Mouse (Mus musculus): ENCODE data around the gene Atp6v1b1.
A peak's percentile ranks its signal among the peaks of the same experiment; 100 is the strongest.

Atp6v1b1 gene

DNA sequence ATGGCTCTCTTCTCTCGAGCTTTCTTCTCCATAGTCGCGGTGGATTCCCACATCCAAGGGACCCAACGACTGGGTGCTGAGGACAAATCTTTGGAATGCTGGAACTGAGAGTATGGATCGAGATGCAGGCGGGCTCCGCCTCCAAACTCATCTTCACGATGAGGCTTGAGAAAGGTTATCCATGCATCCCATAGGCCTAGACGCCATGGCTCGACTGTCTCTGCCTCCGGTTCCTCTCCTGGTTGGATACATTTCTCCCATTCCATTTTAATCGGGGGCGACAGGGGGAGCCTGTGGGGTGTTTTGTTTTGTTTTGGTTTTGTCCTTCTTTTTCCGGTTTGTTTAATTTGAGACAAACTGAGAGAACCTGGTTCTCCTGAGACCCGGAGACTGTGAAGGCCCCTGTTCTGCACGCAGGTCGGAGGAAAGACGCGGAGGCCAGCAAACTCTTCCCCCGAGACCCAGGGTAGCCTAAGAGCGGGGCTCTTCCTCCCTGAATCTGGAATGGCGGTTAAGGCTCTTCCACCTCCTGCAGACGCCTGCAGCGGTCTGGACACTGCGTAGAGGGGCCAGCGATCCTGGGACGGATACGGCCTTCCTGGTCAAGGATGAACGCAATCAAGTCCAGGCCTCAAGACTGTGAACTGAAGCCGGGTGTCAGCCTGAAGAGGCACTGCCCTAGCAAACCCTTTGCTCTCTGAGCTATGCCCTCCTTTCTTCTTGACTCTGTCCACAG is 27.2 kb upstream of the Atp6v1b1 start:
- DNase-seq (ENCODE audit: low read depth, low spot score): no peak

DNA sequence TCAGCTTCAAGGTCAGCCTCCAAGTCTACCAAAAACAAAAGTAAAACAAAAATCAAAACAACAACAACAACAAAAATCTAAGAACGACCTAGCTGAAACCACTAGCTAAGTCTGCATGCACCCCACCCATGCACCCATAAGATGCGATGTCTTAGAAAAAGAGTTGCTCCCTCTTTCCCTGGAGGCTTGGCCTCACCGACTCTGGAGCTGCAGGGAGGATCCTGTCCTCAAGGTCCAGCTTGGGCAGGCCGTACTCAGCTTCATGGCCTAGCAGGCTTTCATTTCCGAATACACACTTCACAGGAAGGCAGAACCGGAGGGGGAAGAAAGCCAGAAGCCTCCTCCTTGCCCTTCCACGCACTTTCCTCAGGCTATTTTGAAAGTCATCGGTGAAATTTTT is 25.8 kb upstream of the Atp6v1b1 start:
- DNase-seq (ENCODE audit: low read depth, low spot score): no peak

DNA sequence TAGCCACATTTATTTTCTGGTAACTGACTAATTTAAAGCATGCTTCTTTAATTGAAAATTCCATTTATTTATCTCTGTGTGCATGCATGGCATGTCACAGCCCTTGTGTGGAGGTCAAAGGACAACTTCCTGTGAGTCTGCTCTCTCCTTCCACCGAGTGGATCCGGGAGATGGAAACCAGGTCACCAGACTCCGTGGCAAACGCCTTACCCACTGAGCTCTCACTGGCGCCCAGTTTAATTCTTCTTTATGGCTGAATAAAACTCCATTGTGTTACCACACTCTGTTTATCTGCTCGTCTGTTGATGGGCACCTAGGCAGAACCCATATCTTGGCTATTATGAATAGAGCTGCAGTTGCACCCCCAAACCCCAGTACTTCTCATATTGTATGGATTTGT is 20.3 kb upstream of the Atp6v1b1 start:
- no peak for DNase-seq (ENCODE audit: low read depth, low spot score)

DNA sequence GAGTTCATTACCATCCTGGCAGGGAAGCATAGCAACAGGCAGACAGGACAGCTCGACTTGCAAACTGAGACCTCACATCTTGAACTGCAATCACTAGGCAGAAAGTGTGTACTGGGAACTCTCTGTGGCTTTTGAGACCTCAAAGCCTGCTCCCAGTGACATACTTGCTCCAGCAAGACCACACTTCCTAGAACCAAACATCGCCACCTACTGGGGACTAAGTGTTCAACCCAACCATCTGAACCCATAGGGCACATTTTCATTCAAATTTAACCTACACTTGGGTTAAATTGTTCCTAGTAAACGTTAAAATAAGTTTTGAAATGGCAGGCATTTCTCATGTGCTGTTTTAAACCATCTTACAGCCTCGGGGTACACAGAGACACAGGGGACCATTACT is 15.6 kb upstream of the Atp6v1b1 start:
- no peak for DNase-seq (ENCODE audit: low read depth, low spot score)

DNA sequence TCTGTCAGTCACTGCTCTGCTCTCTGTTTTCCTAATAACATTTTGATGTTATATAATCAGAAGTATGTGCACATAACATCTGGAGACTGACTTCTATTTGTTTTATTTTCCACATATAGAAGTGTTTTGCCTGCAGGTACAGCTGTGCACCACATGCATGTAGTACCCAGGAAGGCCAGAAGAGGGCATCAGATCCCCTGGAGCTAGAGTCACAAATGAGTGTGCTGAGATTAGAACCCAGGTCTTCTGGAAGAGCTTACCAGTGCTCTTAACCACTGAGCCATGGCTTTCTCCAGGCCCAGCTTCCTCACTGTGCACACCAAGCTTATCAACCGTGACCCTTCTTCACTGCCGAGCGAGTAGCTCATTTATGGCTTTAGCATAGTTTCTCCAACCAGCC is 14.3 kb upstream of the Atp6v1b1 start:
- DNase-seq (ENCODE audit: low read depth, low spot score): peak; percentile 11

DNA sequence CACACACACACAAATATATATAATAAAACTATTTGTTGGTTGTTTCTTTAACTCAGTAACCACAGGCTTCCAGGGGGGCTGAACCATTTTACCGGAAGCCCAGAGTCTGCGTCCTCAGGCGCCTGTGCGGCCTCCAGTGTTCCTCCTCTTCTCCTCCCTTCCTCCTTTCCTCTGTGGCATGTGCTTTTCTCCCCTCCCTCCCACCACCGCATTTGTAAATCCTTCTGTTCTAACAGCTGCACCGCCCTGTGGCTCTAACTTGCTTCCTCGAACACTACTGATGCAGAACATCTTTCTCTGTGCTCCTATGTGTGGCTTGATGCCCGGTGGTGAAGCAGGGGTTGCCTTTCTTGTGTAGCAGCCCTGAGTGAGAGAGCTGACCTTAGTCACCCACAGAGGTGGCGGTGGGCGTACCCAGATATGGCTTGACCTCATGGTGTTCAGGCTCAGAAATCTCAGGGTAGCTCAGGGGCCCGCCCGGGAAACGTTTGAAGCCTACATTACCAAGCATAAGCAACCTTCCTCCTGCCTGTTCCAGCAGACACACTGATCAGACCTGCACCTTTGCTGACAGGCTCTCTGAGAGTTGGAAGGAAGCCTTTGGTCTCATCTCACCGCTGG is 13.3 kb upstream of the Atp6v1b1 start:
- DNase-seq (ENCODE audit: low read depth, low spot score): peak; percentile 25

DNA sequence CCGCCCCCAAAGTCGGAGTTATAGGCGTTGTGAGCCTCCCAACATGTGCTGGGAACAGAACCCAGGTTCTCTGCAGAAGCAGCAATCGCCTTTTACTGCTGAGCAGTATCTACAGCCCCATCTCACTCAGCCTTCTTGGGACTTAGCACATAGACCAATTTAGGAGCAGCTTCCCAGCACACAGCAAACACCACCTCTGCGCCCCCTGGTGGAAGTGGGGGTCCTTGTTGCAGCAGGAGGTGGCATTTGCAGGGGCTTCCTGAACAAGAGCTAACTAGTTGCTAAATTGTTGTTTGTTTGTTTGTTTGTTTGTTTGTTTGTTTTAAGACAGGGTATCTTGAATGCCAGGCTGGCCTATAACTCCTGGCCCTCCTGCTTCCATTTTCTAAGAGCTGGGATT is 11.7 kb upstream of the Atp6v1b1 start:
- peak; percentile 59 for DNase-seq (ENCODE audit: low read depth, low spot score)

DNA sequence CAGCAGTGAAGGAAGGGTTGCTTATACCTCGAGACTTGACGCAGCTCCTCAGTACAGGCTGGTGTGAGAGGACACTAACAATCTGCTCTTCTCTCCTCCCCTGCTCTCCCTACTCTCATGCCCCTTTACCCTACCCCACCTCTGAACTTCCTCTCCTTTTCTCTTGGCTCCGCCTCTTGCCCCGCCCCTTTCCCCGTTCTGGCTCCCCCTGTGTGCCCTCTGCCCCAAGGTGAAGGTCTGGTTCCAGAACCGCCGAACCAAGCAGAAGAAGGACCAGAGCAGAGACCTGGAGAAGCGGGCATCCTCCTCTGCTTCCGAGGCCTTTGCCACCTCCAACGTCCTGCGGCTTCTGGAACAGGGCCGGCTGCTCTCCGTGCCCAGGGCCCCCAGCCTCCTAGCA is 5.5 kb upstream of the Atp6v1b1 start:
- DNase-seq (ENCODE audit: low read depth, low spot score): no peak

DNA sequence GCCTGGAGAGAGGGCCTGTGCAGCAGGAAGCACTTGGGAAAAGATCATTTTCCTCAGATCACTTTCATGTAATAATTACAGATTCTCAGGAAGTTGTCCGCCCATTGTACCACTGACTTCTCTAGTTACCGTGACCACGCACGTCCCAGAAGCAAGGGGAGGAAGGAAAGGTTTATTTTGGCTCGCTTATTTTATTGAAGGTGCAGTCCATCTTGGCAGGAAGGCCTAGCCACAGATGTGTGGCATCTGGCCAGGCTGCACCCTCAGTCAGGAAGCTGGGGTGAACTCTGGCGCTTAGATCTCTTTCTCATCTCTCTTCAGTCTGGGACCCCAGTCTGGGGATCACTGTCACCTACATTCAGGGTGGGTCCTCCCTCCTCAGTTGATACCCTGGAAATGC is 4.2 kb upstream of the Atp6v1b1 start:
- DNase-seq (ENCODE audit: low read depth, low spot score): no peak

DNA sequence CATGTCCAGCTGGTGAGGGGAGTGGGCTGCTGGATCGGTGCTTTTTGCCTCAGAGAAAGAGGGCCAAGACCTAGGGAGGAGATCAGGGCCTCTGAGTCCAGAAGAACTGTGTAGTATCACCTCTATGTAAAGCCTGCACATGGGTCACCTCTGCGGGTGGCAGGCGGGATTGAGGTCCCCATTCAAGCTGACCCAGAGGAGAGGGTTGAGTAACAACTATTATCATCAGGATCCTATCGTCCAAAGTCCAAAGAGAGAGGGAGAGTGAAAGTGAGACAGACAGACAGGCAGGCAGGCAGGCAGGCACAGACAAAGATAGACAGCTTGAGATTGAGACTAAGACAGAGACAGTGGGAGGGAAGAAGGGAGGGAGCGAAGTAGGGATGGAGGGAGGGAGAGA is 422 bp downstream of the Atp6v1b1 start:
- no peak for DNase-seq (ENCODE audit: low read depth, low spot score)

DNA sequence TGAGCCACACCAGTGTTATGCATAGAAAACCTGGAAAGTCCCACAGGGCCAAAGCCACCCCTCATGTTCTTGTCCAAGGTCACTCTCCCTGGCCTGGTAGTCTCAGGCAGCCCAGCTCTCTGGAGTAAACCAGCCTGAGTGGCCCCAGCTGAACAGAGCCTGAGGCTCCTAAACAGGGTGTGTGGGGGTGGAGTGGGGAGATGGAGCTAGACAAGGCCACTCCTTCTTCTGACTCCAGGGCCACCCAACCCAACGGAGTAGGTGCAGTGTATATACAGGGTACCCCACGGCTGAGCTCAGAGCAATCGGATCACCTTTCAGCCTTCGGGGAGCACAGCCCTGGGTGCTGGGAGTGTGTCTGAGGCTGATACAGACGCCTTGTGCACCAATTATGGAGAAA is 1.3 kb downstream of the Atp6v1b1 start:
- no peak for DNase-seq (ENCODE audit: low read depth, low spot score)

DNA sequence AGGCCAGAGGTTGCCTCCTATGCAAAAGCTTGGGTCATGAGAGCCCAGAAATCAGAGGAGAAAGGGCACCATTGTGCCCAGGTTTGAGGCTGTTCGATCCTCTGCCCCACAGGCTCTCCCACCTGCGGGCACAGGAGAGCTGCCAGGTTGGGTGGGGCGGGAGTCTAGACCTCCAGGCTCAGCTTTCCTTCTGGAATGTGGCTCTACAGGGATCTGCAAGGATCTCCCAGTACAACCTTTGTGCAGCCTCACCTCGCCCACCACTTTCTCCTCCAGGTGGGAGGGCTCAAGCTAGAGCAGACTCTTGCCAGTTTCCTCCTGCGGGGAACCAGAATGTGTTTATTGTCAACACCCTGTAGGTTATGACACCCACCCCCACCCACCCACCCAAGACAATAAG is 1.8 kb downstream of the Atp6v1b1 start:
- DNase-seq (ENCODE audit: low read depth, low spot score): no peak

DNA sequence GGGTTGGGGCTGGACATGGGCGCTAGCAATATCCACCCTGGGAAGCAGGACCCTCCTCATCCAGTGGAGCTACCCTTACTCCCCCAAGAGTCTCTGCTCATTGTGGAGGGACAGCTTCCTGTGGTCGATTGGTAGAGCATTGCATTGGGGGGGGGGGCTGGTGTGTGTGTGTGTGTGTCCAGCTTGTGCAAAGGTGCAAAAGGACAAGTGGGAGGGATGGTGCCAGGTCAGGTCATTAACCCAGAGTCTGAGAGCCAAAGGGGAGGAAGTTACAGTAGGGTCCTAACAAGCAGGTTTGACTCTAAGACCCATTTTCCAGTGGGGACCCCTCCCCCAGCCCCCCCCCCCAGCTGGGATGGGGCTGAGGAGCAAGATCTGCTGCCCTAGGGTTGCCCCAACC is 2.7 kb downstream of the Atp6v1b1 start:
- DNase-seq (ENCODE audit: low read depth, low spot score): no peak

DNA sequence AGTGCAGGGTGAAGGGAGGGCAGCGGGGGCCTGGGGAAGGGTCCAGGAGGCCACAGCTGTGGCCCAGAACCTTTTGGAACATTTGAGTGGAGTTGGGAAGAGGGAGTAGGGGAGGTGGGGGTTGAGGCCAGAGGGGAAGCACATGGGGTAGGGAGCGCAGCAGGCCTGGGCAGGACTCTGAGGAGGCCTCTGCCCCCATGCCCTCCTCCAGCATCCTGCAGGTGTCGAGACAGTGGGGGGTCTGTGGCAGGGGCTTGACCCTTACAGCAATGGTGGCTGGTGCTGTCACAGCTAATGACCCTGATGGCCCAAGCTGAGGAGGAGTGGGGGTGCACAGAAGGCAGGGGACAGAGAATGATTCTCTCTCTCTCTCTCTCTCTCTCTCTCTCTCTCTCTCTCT is 6.5 kb downstream of the Atp6v1b1 start:
- DNase-seq (ENCODE audit: low read depth, low spot score): no peak

DNA sequence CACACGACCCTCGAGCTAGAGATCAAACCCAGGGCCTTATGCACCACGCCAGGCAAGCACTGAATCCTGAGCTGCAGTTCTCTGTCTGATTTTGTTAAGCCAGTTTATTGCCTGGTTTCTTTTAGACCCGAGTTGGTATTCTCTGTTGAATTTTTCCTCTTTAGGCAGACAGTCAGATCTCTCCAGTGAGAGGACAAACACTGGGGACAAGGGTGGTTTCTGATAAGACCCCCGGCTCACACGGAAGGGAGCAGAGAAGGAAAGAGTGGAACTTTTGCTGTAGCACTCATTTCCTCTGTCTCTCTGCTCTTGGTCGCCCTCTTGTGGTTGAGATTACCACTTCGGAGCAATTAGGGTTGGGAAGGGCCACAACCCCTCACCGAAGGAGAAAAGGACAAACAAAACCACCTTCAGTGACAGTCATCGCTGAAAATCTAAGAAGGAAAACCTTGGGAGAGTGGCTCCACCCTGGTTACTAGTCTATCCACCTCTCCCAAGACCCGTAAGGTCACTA is 7.4 kb downstream of the Atp6v1b1 start:
- peak; percentile 47 for DNase-seq (ENCODE audit: low read depth, low spot score)

DNA sequence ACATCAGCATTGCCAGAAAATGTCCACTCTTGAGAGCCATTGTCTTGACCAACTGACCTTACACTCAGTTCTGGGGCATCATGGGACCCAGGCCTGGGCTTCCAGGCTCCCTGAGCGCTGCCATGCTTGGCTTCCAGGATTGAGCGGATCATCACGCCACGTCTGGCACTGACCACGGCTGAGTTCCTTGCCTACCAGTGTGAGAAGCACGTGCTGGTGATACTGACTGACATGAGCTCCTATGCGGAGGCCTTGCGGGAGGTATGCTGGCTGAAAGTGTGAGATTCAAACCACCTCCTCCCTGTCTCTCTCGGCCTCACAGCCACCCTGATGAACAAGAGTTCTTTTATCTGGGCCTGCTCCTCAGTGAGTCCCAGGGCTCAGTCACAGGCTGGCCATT is 13.3 kb downstream of the Atp6v1b1 start:
- DNase-seq (ENCODE audit: low read depth, low spot score): no peak

DNA sequence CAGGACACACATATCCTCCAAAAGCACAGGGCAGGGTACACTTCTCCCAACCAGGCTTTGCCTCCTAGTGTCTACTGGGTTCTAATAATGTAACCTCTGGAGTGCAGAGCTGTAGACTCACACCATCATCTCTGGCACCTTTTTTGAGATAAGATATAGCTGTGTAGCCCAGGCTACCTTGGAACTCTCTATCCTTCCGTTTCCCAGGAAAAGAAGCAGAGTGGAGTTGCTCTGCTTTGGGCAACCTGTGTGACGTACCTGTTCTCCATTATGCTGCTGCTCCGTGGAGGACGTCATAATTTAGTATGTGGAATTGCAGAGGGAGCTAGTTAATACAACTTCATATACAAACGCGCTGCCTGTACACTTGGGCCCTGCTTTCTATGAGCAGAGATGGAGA is 19.6 kb downstream of the Atp6v1b1 start, which contains the start of gene Ankrd53:
TSS of gene Ankrd53 (plus strand) at position 301 of the 400 bp plus-strand sequence.
- no peak for DNase-seq (ENCODE audit: low read depth, low spot score)

DNA sequence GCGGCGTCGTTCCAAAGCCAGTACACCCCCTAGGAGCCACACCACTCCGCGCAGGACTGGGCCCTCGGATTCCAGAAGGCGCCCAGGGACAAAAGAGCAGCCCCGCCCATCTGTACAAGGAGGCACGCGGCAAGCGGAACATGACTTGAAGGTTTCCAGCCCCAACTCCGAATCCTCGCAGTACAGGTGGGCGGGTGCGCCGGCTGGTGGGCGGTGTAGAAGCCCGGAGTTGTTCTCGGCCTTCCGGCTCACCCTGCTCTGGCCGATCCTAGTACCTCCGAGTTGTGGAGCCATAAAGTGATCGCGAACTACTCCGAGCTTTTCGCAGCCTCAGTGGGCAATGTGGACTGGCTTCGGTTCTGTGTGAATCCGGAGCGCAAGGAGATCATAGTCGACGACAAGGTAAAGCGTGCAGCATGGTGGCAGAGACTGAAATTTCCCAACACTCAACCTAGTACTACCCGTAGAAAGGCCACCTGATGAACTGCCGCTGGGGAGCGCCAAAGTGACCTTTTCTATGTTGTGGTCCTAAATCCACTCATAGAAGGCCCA is 20.2 kb downstream of the Atp6v1b1 start:
- no peak for DNase-seq (ENCODE audit: low read depth, low spot score)

DNA sequence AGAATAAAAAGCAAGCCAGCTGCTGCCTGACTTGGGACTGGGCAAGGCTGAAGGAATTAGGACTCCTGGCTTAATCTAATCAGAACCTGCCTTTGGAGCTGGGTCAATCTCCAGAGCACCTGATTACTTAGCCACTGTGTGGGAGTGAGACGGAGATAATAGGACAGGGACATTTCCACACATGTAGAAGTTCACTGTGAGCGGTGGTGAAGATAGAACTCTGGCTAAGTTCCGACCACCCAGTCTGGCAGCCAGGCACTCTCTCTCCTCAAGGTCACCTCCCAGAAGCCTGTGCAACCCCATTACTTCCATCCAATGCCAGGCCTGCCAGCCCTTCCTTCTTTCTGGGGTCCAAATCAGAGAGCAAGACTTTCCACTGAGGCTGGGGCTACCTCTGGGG is 24.2 kb downstream of the Atp6v1b1 start:
- no peak for DNase-seq (ENCODE audit: low read depth, low spot score)

DNA sequence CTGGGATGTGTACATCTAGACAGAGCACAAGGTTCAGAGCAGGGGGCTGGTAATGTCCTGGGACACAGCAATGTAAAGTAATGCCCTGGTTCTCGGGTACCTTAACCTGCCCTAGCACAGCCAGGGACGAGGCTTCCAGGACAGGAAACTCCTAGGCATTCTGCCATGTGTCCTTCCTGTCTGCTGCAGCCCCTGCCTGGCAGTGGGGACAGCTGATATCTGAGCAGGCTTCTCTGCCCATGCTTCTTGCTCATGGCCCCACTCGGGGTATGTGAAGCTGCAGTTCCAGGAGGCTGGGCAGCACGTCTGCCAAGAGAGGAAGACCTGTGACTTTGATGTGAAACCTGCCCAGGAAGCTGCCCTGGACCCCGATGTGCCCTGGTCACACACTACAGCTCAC is 25.7 kb downstream of the Atp6v1b1 start:
- no peak for DNase-seq (ENCODE audit: low read depth, low spot score)

DNA sequence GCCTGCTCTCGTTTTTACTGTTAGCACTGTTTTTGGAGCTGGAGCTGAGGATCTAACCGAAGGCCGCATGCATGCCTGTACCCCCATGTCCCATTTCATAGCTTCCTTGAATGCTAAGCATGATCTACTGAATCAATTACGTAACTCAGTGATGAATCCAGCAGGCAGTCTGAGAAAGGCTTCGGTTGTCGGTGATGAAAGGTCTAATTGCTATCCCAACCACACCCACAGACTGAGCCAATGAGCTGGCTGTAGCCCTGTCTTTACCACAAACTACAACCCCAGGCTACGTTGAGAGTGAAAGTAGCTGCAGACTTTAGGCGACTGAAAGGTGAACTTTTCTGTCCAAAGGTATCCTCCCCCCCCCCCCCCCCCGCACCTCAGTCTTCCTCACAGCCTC is 31.3 kb downstream of the Atp6v1b1 start:
- DNase-seq (ENCODE audit: low read depth, low spot score): peak; percentile 18

DNA sequence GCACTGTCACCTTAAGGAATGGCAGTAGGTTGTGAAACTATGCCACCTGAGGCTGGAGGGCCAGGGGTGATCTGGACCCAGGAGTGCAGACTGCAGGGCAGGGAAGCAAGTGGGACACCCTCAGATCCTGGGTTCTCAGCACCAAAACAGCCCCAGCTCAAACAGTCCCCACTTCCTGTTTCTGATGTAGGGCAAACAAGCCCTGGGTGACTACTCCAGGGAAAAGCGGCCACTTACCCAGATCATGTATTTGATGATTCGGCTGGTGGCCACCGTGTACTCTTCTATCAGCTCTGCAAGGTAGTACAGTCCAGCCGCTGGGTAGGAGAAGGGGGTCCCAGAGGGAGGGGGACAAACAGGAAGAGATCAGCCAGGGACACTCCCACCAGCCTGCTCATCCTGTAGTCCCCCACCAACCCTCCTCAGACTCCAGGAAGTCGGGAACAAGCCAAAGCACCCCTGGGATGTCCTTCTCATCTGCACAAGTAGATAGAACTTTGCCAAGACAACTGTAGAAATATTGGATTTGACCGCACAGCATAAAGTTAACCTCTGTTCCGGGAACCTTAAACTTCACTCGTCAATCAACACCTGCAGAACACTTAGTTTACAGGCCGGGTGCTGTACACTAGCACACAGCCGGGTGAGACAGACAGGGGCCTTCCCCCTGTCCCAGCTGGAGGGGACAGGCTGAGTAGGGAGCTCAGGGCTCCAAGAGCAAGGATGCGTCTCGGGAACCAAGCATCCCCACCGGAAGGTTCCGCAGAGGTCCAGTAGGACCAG is 32.2 kb downstream of the Atp6v1b1 start:
- no peak for DNase-seq (ENCODE audit: low read depth, low spot score)
